Mouse (Mus musculus) left cerebral cortex, postnatal 36 days (tissue): ENCODE data around the gene Pou5f2. TPM values are rescaled to one million over a fixed set of nuclear protein-coding genes. Genes with fewer than 3 reads are reported as not detected.

ENCODE experiments used
- DNase-seq, 2 experiments: peaks; one replicate each; pipeline ENCODE4 v3.0.0; 2021 to 2022; ENCODE audit warnings: low spot score in 2 of 2, mixed read lengths in 1 of 2
- intact Hi-C: fragments of 180-260 bp; cut with DNase I; formaldehyde crosslinking; loops from one replicate; pipeline ENCODE4 v1.15.1; 2025
- total RNA-seq, 2 experiments: library from RNA; stranded (reverse); gene quantifications; 2 replicates each; pipeline ENCODE4 v1.2.3; 2021

Gene Pou5f2
- total RNA-seq, result 1 to 10 TPM in 1 of 2 experiments, under 1 TPM in 1; 0.99 to 3.0 TPM

DNA sequence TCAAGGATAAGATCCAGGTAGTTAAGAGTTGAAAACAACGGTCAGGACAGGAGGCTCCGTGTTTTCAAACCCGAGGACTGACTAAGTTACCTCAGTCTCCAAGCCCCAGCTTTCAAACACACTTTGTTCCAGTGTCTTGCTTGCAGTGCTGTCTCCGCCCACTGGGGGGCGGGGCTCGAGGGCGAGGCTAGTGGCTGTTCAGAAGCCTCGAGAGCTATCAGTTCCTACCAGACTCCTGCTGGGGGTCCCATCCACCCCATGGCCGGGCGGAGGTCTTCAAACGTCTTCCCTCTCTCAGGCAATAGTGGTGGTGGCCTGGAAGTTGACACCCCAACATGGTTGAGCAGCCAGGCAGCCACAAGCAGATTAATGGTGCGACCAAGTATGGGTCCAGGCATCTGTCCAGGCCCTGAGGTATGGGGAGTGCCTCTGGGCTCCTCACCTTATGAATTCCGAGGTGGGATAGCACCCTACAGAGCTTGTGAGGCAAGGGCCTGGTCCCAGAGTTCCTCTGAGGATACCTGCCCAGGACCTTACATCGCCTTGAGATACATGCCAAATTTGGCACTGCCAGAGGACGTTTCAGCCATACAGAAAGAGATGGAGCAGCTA lies at the start of gene Pou5f2:
Gene Pou5f2, plus strand, starts transcription at position 220 of the 612 bp plus-strand sequence.
- intact Hi-C loops, result no loop called here
- DNase-seq, result no peak

DNA sequence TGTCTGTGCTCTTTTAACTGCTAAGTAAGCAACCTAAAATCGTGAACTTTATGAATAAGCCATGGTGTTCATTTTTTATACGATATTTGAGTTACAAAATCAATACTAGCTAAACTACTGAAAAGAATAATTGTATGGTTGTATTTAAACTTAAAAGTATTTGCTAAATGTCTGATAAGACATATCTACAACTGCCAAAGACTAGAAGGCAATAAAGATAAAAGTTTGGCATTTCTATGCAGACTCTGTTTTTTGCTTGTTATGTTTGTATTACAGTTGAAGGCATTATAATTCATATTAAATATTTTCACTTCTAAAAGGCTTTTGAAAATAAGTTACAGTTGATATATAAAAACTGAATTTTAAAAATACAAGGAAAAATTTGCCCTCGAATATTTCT lies 48.5 kb upstream of the Pou5f2 start:
- intact Hi-C loops, result no loop called here
- no peak for DNase-seq

DNA sequence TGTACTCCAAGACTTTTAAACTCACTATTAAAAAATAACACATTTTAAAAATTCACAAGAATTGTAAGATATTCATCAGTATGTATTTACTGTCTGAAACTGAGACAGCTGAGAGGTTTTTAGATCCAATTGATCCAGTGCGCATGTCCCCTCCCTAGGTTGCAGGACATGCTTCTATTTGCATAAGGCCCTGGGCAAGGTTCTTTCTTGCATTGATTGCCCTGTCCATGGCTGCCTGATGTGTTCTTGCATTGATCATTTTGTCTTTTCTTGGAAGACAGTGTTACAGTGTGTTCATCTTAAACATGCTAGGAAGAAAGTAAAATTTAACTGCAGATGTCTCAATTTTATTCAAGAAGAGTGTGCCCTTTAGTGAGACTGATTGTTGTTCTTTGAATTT lies 47.6 kb upstream of the Pou5f2 start:
- no peak for DNase-seq
- intact Hi-C loops, result no loop called here

DNA sequence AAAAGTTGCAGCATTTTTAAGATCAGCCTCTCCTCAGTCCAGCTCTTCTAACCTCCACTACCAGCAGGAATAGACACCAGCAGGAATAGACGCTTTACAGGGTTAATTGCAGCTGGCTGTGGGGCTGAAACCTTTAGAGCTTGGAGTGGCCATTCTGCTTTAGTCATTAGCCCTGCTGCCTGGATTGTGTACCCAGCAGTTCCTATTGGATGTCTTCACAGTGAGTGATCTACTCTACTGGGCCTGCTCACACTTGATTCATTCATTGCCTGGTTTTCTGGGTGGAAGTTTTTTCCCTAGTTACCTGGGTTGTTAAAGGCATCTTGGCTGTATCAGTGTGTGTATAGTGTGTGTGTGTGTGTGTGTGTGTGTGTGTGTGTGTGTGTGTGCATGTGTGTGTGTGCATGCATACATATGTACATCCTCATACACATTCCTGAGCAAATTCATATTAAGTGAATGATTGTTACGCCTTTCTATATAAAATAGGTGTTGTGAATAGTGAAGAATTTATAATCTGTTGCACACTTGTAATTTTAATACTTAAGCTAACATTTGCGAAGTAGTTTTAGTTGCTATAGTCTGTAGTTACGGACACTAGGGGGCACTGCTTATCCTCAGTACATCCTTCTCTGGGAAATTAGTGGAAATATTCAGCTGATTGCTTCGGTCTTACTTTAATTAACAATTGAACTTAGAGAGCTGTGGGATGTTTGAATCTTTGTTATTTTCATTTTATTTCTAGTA lies 42.4 kb upstream of the Pou5f2 start:
- peak in 1 of 2 experiments; percentile 11 for DNase-seq
- intact Hi-C loops, result loop anchor here (2.0 to 5.0 kb wide), 2 partner anchors 181 to 200 kb away; no protein-coding TSS in a partner anchor

DNA sequence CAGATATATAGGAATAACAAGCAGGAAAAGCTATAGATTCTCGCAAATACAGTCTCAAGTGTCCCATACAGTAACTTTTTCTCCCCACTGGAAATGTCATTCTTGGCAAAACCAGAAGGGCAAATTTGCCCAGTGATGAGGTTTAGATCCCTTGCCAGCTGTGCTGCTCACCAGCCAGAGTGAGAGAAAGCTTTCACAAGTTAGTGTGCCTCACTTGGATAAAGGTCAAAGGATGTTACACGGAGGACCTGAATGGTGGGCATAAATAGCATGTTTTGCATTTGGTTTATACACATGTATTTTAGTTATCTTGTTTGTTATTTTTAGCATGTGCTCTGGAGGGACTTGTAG lies 41.9 kb upstream of the Pou5f2 start:
- no peak for DNase-seq
- intact Hi-C loops, result loop anchor here (2.0 to 5.0 kb wide), 2 partner anchors 180 to 199 kb away; no protein-coding TSS in a partner anchor

DNA sequence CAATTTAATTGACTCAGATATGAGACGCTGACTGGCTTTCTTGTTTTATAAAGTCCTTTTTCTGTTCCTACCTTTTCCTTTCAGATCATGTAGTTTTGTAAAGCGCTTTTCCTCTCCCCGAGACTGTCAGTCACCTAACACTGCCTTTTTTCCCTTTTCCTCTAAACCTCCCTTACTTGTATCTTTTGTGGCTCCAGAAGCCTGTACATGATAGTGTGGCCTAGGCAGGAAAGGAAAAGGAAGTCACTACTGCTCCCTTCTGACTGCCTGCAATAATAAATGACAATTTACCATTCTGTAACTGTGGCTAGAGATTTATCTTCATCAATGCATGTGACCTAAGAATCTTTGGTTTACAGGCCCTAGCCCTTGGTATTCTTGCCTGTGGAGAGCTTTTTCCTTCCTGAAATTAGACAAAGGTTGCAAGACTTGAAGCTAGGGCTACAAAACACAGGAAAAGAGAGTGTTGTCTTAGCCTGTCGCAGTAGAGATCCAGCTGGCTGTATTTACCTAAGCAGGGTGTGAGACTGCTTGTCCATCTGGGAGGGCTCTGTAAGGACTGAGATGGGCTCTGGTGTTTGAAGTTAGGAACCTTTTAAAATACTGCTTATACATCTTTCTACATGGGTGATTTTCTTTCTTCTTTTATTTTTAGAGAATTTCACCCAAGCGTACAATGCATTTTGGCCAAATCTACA lies 33.4 kb upstream of the Pou5f2 start:
- intact Hi-C loops, result no loop called here
- no peak for DNase-seq

DNA sequence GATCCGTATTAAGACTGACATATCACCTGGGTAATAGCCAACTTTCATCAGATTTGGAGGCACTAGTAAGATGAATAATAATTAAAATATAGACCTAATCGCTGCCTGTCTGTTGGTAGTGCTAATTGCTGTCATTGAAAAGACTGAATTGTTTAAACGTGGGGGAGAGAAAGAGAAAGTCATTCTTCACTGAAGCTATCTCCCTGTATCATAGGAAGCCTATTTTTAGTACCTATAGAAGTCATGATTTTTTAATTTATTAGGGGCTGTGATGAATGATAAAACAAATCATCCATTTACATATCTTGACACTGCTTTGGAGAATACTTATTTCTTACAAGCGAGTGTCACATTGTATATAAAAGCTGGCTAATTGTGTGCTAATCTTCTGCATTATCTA lies 20.1 kb upstream of the Pou5f2 start:
- DNase-seq, result no peak
- intact Hi-C loops, result no loop called here

DNA sequence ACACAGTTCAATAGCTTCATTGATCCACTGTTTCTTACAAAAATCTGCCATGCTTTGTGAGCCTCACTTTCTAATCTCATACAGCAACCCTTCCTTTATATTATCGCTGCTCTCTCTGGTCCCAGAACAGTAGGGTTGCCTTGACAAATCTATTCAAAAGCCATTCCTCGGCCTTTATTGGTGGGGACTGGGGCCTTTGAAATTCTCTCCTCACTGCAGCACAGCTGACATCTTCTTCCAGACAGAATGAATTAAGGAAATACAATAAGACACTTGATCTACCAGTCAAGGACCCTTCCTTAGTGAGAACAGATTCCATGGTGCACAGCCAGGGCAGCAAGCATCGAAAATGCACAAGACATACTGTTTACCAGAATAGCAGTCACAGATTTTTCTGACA lies 19.4 kb upstream of the Pou5f2 start:
- intact Hi-C loops, result no loop called here

DNA sequence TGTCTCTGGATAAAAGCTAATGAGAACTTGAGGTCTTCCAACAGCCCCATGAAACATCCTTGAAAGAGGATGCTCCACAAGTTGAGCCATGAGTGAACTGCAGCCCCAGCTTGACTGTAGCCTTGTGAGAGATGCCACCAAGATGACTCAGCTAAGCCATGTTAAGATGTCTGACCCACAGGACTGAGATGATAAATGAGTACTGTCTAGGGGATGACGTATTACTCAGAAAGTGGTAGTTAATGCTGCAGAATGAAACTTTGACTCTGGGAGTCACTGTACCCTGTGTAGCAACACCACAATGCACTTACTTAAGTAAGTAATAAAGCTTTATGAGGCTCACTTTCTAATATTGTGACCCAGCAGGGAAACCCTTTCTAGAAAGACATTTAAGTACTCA lies 14.5 kb upstream of the Pou5f2 start:
- DNase-seq, result no peak
- intact Hi-C loops, result no loop called here

More for the DNA sequence above, 19.4 kb upstream of the Pou5f2 start:
- no peak for DNase-seq

DNA sequence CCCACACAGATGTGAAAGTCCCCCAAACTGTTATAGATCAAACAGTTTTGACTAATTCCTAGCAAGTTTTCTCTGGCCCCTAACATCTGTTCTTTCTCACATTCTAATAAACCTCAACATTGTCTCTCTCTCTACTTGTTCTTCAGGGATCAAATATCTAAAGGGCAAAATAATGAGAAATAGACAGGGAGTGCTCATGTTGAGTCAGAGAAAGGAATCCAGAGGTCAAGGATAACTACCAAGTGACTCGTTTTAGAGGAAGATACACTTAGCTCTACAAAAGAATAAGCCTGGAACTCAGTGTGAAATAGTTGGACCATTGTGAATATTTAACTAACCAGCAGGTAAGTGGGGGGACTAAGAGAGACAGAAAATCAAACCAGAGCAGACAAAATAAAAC lies 8.1 kb downstream of the Pou5f2 start:
- intact Hi-C loops, result no loop called here
- DNase-seq, result no peak

DNA sequence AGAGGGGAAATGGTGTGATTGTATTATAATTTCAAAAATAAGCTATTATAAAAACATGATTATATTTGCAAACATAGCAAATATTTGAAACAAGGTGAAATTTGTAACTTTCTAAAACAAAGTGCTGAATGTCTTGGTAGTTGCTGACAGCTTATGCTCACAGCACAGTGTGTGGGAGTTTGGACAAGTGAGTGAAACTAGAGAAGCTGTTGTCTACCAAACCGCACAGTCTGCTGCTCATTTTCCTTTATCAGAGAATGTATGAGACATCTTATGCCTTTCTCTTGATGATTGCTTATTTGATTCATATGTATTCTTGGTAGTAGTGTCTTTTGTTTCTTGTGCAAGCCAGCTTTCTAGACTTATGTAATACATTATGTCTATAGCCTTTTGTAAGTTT lies 12.5 kb downstream of the Pou5f2 start:
- DNase-seq, result no peak
- intact Hi-C loops, result no loop called here

DNA sequence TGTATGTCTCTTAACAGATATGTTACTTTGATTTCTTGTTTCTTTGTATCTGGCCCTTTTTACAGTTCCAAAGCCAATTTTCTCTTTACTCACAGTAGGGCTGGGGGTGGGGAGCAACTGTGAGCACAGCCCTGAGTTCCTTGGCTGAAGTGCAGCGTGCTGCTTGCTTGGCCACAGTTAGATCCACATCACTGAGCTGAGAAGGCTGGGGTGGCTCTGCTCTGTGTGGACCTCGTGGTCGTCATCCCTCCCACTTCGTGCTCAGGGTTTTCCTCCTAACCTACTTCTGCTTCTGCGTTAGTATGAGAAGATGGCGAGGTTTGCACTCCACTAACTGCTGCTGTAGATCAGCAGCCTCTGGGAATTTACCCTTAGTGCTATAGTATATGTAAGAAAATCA lies 18.5 kb downstream of the Pou5f2 start:
- no peak for DNase-seq

DNA sequence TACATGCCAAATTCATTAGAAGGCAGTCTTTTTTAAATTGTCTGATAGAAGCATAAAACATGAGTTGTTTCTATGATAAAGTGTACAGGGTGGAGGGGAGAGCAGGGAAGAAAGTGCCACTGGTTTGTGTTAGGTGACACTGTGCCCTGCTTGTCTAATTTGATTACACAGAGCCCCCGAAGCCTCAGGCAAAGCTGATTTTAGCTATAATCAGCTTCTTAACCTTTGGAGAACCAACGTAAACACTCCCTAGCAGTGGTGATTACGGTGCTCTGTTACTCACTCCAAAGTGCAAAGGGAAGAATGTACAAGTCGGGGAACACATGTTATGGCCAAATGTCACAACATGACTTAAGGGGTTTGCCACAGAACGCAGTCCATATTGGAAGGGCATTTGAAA lies 20.4 kb downstream of the Pou5f2 start:
- DNase-seq, result no peak
- intact Hi-C loops, result no loop called here

More for the DNA sequence above, 18.5 kb downstream of the Pou5f2 start:
- intact Hi-C loops, result no loop called here

Other genes with a start within 250 kb of the Pou5f2 start
- 100 to 1,000 TPM; 128 to 130 TPM for gene Nr2f1, start 174.9 kb downstream of the Pou5f2 start, total RNA-seq